Mouse (Mus musculus) forebrain, embryonic 11.5 days (tissue): ENCODE measurements around the gene Mob3b. TPM values are rescaled to one million over a fixed set of nuclear protein-coding genes. Genes with fewer than 3 reads are reported as not detected.
A peak's percentile ranks its signal among the peaks of the same experiment; 100 is the strongest.

Source experiments
- ATAC-seq: fragments of 200-750 bp; cut with Nextera tagmentation; replicated peaks from 2 replicates; pipeline ENCODE4 v1.8.0; 2017; ENCODE audit warnings: moderate TSS enrichment; ENCODE audit not compliant: low FRiP score
- DNase-seq: peaks from one replicate; pipeline ENCODE4 v3.0.0-alpha.2; 2017; ENCODE audit warnings: low spot score
- H3K27ac ChIP-seq: fragments of 300-500 bp; sonication (generic); 2 replicates; pipeline ENCODE4 v1.5.1; 2014; ENCODE audit warnings: low read depth, low read length
- H3K27me3 ChIP-seq: fragments of 300-500 bp; sonication (generic); 2 replicates; pipeline ENCODE4 v1.6.1; 2014; ENCODE audit warnings: mild to moderate bottlenecking, low read length, mixed read lengths; ENCODE audit not compliant: control insufficient read depth, insufficient read depth
- H3K36me3 ChIP-seq: fragments of 300-500 bp; sonication (generic); 2 replicates; pipeline ENCODE4 v1.6.1; 2014; ENCODE audit warnings: mild to moderate bottlenecking, low read length, moderate library complexity, mixed read lengths; ENCODE audit not compliant: control insufficient read depth, insufficient read depth
- H3K4me1 ChIP-seq: fragments of 300-500 bp; sonication (generic); replicated peaks from 2 replicates; pipeline ENCODE4 v1.6.1; 2014; ENCODE audit warnings: low read length, mixed read lengths; ENCODE audit not compliant: control insufficient read depth, insufficient read depth
- H3K4me2 ChIP-seq: fragments of 300-500 bp; sonication (generic); 2 replicates; pipeline ENCODE4 v1.6.1; 2014; ENCODE audit warnings: low read depth, mild to moderate bottlenecking, low read length, moderate library complexity, mixed read lengths; ENCODE audit not compliant: severe bottlenecking
- H3K4me3 ChIP-seq: fragments of 300-500 bp; sonication (generic); 2 replicates; pipeline ENCODE4 v1.5.1; 2014; ENCODE audit warnings: low read depth, low read length
- H3K9ac ChIP-seq: fragments of 300-500 bp; sonication (generic); 2 replicates; pipeline ENCODE4 v1.6.1; 2014; ENCODE audit warnings: low read length
- H3K9me3 ChIP-seq: fragments of 300-500 bp; sonication (generic); 2 replicates; pipeline ENCODE4 v1.6.1; 2016; ENCODE audit warnings: low read length, mixed read lengths; ENCODE audit not compliant: control insufficient read depth
- WGBS: fragments of 180-500 bp; shearing (Covaris S2); extraction: QIAGEN DNeasy Blood & Tissue Kit; methylation state at CpG from one replicate; pipeline ENCODE4 v1.1.7; 2014; 5-methylcytosine and 5-hydroxymethylcytosine counted together
- polyA plus RNA-seq: library from polyadenylated mRNA; unstranded; fragments of >200 nt; fragmentation: Nextera tagmentation; extraction: Ambion mirVana; gene quantifications from 2 replicates; pipeline ENCODE4 v1.2.1, GENCODE M21; 2014

The Mob3b gene
- polyA plus RNA-seq, 1 experiment from 2014 or later, result 18.9 TPM

DNA sequence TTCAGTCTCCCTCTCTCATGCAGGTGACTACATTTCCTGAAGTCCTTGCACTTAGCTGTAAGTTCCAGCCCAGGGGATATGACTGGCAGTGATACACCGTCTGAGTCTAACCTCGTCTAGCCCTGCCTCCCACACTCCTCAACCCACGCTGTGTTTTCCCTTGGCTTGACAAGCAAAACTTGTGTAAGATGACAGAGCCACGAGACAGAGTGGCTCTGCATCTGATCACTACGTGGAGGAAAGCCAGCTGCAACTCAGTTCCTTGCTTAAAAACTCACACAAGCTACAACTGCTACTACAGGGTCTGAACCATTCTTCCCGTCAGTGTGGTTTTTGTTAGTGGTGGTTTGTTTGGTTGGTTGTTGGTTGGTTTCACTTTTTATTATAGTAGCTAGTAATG, 17.0 kb downstream of the Mob3b start:
- DNase-seq (no peak), ATAC-seq (no peak)
- Histone ChIP-seq H3K9ac (no peak overlapping the region), H3K9me3 (no peaks in the 10 kb centered on the region), H3K27me3 (no peaks in the 10 kb centered on the region), H3K4me2 (no peak overlapping the region), H3K4me3 (no peak overlapping the region), H3K27ac (no peak overlapping the region), H3K4me1 (0 out of 2 replicates have a peak, but pooled peaks cover 2% of the 10 kb centered on the region), H3K36me3 (no peaks in the 10 kb centered on the region)
- 86% methylated on average over 6 of the region's 6 CpGs for WGBS

DNA sequence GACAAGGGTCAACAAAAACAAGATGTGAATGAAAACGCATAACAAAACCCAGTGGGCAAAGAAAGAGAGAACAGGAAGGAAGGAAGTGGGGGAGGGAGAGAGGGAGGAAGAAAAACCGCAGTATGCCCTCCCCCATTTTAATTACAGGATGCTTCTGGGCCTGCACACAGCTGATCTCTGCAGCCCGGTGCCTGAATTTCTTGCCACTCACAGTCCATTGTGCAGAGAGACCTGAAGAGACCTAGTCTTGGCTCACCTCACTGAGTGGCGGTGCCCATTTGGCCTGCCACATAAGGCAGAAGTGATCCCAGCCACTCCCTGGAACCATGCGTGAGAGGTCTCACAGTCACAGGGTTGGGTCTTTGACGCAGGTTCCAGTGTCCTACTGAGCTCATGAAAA, 19.2 kb downstream of the Mob3b start:
- H3K27ac ChIP-seq, result no peak overlapping the region
- H3K9ac ChIP-seq, result no peak overlapping the region
- H3K9me3 ChIP-seq, result no peaks in the 10 kb centered on the region
- 44% methylated on average over 6 of the region's 6 CpGs for WGBS
- no peaks in the 10 kb centered on the region for H3K36me3 ChIP-seq
- no peak overlapping the region for H3K4me3 ChIP-seq
- ATAC-seq, result no peak
- H3K4me2 ChIP-seq, result no peak overlapping the region
- peak; percentile 45 for DNase-seq
- 0 out of 2 replicates have a peak, but pooled peaks cover 2% of the 10 kb centered on the region for H3K4me1 ChIP-seq
- no peaks in the 10 kb centered on the region for H3K27me3 ChIP-seq

DNA sequence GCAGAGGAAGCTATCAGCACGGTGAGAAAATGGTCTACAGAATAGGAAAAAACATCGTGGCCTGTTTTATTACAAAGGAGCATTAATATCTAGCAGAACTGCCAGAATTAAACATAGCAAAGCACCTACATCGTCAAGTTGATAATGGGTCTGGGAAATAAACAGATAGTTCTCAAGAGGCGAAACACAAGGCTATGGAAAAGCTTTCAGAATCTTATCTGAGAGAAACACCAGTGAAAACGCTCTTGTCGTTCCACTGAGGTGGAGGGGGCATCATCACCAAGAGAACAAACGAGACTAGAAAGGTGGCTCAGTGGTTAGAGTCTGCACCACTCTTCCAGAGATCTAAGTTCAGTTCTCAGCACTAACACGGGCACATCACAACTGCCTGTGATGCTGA, 20.3 kb downstream of the Mob3b start:
- peak; percentile 21 for DNase-seq
- Histone ChIP-seq H3K9me3 (no peaks in the 10 kb centered on the region), H3K4me2 (no peak overlapping the region), H3K27ac (no peak overlapping the region), H3K4me3 (no peak overlapping the region), H3K27me3 (no peaks in the 10 kb centered on the region), H3K36me3 (no peaks in the 10 kb centered on the region), H3K4me1 (0 out of 2 replicates have a peak, but pooled peaks cover 2% of the 10 kb centered on the region), H3K9ac (no peak overlapping the region)
- WGBS, result 88% methylated on average over 8 of the region's 8 CpGs
- ATAC-seq, result no peak

DNA sequence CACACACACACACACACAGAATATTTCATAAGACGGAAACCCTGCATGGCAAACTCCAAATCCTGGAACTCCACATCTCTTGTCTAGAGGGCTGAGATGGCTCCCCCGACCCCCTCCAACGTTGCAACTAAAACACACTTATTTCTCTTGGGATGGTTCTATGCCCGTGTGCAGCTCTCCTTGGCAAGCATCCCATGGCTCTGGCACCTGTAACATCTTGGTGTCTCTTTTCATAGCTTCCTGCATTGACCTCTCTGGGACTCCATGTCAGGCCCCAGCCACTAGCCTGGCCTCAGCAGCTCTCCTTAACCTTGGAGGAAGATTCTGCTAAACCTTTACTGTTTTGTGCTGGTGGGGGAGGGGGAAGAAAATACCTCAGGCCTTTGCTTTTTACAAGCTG, 21.5 kb downstream of the Mob3b start:
- Histone ChIP-seq H3K4me2 (no peak overlapping the region), H3K4me3 (no peak overlapping the region), H3K27ac (no peak overlapping the region), H3K9me3 (no peaks in the 10 kb centered on the region; the same call in 1 of the 2 replicates), H3K9ac (no peak overlapping the region), H3K4me1 (0 out of 2 replicates have a peak, but pooled peaks cover 2% of the 10 kb centered on the region), H3K27me3 (no peaks in the 10 kb centered on the region), H3K36me3 (no peaks in the 10 kb centered on the region; the same call in 1 of the 2 replicates)
- ATAC-seq (no peak), DNase-seq (no peak)
- WGBS, result 83% methylated on average over 4 of the region's 4 CpGs

DNA sequence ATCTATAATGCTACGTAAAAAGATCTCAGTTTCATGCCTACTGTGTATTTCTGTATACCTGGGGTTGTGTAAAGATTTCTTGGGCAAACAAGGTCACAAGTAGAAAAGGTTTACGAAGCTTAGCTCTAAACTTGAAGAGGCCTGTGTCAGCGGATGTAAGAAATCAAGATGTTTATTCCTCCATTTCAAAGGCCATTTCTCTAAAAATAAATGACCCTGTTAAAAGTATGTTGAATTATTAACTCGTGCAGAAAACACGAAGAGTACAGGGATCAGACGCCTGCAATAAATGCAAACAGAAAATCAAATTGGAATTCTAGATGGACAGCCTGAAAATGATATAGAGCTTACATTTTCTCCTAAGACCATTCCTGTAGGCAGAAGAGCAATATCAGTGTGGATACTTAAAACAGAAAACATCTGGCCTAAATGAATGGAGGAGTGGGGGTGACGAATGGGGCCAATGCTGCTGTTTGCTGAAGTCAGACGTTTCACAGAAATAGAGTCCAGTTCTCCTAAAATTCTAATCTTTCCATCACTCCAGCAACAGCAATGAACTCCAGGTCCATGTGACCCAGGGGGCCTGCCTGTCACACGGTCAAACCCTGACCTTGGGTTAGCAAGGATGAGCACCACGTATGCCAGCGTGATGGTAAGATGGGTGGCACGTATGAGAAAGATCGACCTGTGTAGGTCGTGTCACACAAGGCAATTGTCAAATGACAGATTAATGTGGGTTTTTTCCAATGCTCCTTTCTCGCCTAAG, 22.3 kb downstream of the Mob3b start:
- 87% methylated on average over 15 of the region's 15 CpGs for WGBS
- peak; percentile 9 for DNase-seq
- no peak for ATAC-seq
- 0 out of 2 replicates have a peak, but pooled peaks cover 2% of the 10 kb centered on the region for H3K4me1 ChIP-seq
- no peak overlapping the region for H3K9ac ChIP-seq
- no peaks in the 10 kb centered on the region; the same call in 1 of the 2 replicates for H3K9me3 ChIP-seq
- no peak overlapping the region for H3K4me2 ChIP-seq
- no peak overlapping the region for H3K27ac ChIP-seq
- no peaks in the 10 kb centered on the region; the same call in 1 of the 2 replicates for H3K36me3 ChIP-seq
- no peak overlapping the region for H3K4me3 ChIP-seq
- no peaks in the 10 kb centered on the region for H3K27me3 ChIP-seq

DNA sequence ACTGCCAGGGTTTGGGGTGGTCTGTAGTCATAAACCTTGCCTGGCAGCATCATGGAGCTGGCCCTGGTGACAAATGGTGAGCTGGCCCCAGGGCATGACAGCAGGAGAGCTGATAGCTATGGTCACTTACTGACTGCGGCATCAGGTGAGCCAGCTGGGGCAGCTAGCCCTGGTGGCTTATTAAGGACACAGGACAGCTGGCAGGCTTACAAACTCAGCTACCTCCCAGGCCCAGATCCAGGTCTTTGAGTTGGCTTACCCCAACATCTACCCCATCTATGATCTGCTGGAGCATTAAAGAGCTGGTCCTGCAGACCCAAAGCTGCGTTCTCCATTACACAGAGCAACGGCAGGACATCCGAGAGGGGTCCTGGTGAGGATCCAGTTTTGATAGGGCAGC, 23.9 kb downstream of the Mob3b start:
- 87% methylated on average over 4 of the region's 4 CpGs for WGBS
- Histone ChIP-seq H3K4me2 (no peak overlapping the region), H3K27ac (no peak overlapping the region), H3K4me3 (no peak overlapping the region), H3K9me3 (no peaks in the 10 kb centered on the region; the same call in 1 of the 2 replicates), H3K9ac (no peak overlapping the region), H3K36me3 (no peaks in the 10 kb centered on the region; the same call in 1 of the 2 replicates), H3K4me1 (0 out of 2 replicates have a peak, but pooled peaks cover 2% of the 10 kb centered on the region), H3K27me3 (no peaks in the 10 kb centered on the region)
- DNase-seq, result peak; percentile 32
- ATAC-seq, result no peak

DNA sequence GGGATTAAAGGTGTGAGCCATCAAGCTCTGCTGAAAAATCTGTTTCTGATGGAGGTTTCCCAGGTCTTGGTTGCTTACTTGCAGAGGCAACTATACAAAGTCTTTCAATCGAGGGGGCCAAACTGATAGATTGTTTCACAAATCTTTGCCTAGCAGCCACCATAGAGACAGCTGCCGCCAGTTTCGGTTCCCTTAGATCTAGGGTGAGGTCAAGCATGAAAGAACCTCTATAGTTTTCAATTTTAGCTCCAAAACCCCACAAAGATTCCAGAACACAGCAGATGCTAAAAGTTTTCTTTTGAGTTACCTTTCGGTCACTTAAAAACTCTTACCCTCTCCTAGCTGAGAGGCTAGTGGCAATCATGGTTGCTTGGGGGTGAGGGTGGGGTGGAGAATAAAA, 25.7 kb downstream of the Mob3b start:
- Histone ChIP-seq H3K27ac (no peak overlapping the region), H3K36me3 (no peaks in the 10 kb centered on the region; the same call in 1 of the 2 replicates), H3K4me3 (no peak overlapping the region), H3K4me1 (peaks cover 11% of the 10 kb centered on the region; the same call in 1 of the 2 replicates), H3K9me3 (no peaks in the 10 kb centered on the region; the same call in 1 of the 2 replicates), H3K9ac (no peak overlapping the region), H3K27me3 (no peaks in the 10 kb centered on the region), H3K4me2 (no peak overlapping the region)
- 71% methylated on average over 4 of the region's 4 CpGs for WGBS
- no peak for DNase-seq
- no peak for ATAC-seq

DNA sequence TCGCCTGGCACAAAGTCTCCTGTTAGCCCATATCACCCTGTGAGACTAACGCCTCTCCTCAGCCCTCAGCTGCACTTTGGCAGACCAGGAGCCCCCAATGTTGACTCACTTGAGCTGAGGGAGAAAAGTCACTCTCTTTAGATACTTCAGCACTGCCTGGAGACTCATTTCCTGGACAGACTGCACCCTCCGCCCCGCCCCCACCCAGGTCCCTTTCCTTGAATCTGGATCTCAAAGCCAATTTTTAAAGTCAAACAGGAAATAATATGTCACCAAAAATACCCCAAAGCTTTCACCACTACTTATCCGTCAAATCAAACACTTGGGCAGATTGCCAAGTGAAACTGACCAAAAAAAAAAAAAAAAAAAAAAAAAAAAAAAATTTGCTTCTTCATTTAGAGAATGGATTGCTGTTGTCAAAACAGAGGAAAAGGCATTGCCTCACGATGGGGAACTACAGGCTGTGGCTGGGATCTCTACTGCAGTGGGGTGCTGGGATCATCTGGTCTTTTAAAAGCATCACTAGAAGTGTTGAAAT, 26.8 kb downstream of the Mob3b start:
- DNase-seq (no peak), ATAC-seq (no peak)
- H3K27me3 ChIP-seq, result no peaks in the 10 kb centered on the region
- no peak overlapping the region for H3K4me3 ChIP-seq
- WGBS, result 81% methylated on average over 6 of the region's 6 CpGs
- no peaks in the 10 kb centered on the region; the same call in 1 of the 2 replicates for H3K9me3 ChIP-seq
- peaks cover 14% of the 10 kb centered on the region; the same call in 1 of the 2 replicates for H3K4me1 ChIP-seq
- H3K9ac ChIP-seq, result no peak overlapping the region
- no peaks in the 10 kb centered on the region; the same call in 1 of the 2 replicates for H3K36me3 ChIP-seq
- no peak overlapping the region for H3K4me2 ChIP-seq
- H3K27ac ChIP-seq, result no peak overlapping the region
